Mouse (Mus musculus) small intestine, adult 10 weeks (tissue): ENCODE results near the gene Umodl1. TPM values are rescaled to one million over a fixed set of nuclear protein-coding genes. Genes with fewer than 3 reads are reported as not detected.

Experiments used
- polyA plus RNA-seq: library from polyadenylated mRNA; stranded (reverse); fragments of 350-450 nt; fragmentation: Illumina TruSeq; extraction: RNeasy Lipid Tissue Mini Kit (QIAGEN cat#74804); gene quantifications from one replicate; pipeline ENCODE4 v1.2.3, GENCODE M21; 2014; ENCODE audit warnings: low replicate concordance

The Umodl1 gene
- not detected for polyA plus RNA-seq

GRCm38 (mm10) chr17:30954340-30954739 is at the start of gene Umodl1:
Gene Umodl1, plus strand, starts transcription at chr17:30954640.

GRCm38 (mm10) chr17:31057151-31057890 is 102.9 kb downstream of the Umodl1 start, which contains the start of gene Abcg1:
Gene Abcg1, plus strand, starts transcription at chr17:31057675.

Other genes starting within 250 kb of the Umodl1 start
- 1.2 TPM for gene Glp1r, start 52.8 kb upstream of the Umodl1 start, polyA plus RNA-seq
- 1.0 TPM for gene Abcg1, start 103.0 kb downstream of the Umodl1 start, polyA plus RNA-seq
- 10.6 TPM for gene Tff3, start 175.0 kb downstream of the Umodl1 start, polyA plus RNA-seq
- gene Tff2, start 189.6 kb downstream of the Umodl1 start, polyA plus RNA-seq = 11.3 TPM
- not detected for gene Tff1, start 210.6 kb downstream of the Umodl1 start, polyA plus RNA-seq
- not detected for gene Tmprss3, start 244.3 kb downstream of the Umodl1 start, polyA plus RNA-seq